Mouse (Mus musculus): ENCODE results near the gene Vdac1.

DNA sequence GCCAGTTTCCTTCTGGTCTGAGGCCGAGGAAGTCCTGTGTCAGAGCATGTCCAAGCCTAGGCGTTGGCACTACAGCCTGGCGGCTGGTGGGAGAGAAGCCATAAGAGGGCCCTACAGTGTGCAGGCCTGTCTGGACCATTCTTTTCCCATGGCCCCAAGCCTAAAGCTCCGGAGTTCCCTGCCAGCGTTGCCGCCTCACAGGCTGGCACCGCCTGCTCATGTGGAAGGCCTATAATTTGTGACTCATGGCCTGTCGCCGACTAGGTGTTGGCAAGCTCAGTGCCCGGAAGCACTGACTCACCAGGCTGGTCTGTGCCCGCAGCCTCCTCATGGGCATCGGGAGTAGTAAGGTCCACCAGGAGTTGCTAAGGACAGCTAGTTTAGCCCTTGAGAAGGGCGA is 27.0 kb upstream of the Vdac1 start:
- TF ChIP-seq CTCF (IDR thresholded peaks at IDR 0.05; ENCODE audit: borderline replicate concordance, control insufficient read depth, extremely low read depth, insufficient read depth, low read length, poor library complexity) (no peak), POLR2A (IDR thresholded peaks at IDR 0.05; ENCODE audit: control insufficient read depth, extremely low read depth, insufficient read depth, low read length, poor library complexity) (no peak)
